Mouse (Mus musculus) testis, postnatal 10 days (tissue): ENCODE results near the gene Olfr1348.
"Not testable (repeated sequence)": the region's sequence is repeated elsewhere in the genome, so short reads cannot be mapped to it uniquely, and the experiment has no call there.

Experiments used
- DNase-seq: peaks from one replicate; pipeline ENCODE4 v3.0.0; 2021; ENCODE audit warnings: low spot score

Gene Olfr1348

DNA sequence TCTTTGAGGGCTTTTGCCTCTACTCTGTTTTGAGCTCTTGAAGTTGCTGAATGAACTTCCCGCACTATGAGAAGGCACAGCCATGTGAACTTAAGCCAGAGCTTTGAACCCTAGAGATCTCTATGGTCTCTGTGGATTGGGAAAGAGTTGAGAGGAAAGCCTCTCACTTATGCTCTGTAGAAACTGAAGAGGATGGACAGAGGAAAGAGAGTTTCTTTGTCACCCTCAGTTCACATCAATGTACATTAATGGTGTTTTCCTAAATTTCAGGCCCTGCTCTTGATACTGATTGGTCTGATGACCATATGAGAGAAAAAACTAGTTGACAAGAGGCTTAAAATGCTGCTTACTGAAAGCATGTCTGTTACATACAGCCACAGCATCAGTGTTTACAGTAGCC is at the start of gene Olfr1348:
Gene Olfr1348 (minus strand): TSS at position 101 of the 400 bp plus-strand sequence.
- no peak for DNase-seq

DNA sequence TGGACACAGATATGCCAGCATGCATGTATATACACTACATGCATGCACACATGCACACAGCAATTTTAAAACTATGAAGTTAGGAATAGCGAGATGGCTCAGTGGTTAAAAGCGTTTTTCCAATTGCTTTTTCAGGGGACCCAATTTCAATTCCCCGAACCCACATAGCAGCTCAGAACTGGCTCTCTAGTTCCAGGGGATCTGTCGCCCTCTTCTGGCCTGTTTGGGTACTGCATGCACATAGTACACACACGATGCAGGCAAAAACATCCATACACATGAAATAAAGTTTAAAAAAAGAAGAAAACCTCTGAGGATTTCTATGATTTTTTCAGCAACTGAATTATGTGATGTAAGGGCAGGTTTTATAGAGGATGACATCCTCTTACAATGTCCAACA is 17.6 kb upstream of the Olfr1348 start:
- peak; percentile 75 for DNase-seq

DNA sequence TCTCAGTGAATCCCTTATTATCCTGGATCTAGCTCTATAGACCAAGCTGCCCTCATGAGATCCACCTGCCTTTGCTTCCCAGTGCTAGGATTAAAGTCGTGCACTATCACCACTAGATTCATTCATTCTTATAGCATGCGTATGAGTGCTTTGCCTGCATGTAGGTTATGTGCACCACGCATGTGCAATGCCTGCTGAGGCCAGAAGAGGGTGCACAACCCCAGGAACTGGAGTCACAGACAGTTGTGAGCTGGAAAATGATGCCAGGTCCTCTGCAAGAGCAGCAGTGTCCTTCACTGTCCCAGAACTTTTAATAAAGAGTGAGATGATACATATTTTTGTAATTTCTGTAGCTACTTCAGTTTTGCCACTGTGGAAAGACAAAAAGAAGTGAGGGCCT is 16.5 kb upstream of the Olfr1348 start:
- DNase-seq = peak; percentile 45

DNA sequence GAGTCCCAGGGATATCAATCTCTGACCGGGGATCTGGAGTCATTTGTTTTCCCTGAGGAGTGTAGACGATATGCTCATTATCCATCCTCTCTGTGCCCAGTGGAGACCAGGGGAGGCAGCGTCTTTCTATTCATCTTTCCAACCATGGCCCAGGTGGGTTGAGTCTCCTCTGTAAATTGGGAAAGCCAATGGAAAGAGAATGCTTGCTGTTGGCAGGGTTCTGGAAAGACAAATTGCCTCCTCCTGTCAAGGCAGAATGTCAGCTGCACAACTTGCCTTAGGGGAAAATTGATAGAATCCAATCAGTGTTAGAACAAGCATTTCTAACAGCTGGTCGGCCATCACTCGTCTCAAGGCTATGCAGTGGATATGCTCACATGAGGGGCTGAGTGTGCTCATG is 14.3 kb upstream of the Olfr1348 start, which contains the start of gene Olfr1349:
Gene Olfr1349 (minus strand): TSS at position 101 of the 400 bp plus-strand sequence.
- DNase-seq = no peak

DNA sequence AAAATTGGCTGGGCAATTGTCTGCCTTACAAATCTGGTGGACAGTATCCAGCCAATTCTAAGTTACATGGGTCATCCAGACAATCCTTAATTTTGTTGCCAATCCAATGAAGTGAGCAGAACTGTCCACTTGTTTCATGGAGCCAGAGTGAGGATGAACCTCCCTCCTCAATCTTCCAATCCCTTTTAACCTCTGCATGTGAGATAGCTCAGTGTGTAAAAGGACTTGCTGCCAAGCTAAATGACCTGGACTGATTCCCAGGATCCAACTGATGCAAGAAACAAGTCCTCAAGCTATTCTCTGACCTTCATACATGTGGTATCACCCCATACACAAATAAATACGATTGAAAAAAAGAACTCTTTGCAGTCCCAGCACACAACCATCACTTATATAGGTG is 13.1 kb upstream of the Olfr1348 start:
- DNase-seq = no peak

DNA sequence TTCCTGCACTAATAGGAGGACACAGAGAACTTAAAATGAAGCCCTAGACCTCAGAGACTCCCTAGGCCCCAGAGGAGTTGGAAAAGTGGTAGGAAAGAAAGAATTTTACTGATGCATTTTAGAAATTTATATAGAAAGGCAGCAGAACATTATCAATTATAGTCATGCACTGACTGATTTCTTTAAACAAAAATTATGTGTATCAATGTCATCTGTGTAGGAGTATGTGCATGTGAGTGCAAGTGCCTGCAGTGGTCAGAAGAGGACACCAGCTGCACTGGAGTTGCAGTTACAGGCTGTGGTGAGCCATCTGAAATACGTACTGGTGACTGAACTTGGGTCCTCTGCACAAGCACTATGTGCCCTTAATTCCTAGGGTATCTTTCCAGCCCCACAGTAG is 8.9 kb downstream of the Olfr1348 start, which contains the start of gene Olfr1347:
Gene Olfr1347 (minus strand): TSS at position 101 of the 400 bp plus-strand sequence.
- DNase-seq = no peak

DNA sequence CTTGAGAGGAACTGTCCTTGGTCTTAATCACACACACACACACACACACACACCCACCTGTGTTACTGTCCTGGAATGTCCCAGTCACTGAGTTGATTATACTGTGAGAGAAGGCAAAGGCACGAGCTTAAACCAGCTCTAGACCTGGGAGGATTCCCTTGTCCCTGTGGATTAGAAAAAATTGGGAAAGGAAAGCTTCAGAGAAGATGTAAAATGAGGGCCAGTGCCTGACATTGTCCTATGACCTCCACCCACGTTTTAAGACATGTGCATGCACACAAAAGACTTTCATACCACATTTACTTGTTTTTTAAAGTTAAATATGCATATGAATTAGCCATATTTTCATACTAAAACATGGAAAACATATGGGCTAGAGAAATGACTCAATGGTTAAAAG is 21.7 kb downstream of the Olfr1348 start, which contains the start of gene Olfr5:
Gene Olfr5 (minus strand): TSS at position 101 of the 400 bp plus-strand sequence.
- DNase-seq = no peak

DNA sequence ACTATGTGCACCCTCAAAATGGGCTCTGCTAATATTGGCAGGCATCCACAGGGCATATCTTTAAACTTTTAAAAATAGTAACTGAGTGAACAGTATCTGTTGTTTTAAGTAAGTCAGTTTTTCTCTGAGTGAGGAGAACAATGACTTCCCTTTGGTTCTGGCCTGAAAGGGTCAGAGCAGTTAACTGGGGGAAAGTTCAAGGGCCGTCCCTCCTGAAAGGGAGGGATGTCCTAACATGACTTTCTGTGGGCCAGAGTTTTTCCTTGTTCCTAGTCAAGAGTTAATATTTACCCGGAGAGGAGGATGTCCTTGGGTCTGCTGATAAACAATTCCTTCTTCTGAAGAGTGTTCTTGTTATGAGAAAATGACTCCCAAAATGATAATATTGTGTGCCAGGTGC is 30.9 kb downstream of the Olfr1348 start:
- not testable (repeated sequence) for DNase-seq

DNA sequence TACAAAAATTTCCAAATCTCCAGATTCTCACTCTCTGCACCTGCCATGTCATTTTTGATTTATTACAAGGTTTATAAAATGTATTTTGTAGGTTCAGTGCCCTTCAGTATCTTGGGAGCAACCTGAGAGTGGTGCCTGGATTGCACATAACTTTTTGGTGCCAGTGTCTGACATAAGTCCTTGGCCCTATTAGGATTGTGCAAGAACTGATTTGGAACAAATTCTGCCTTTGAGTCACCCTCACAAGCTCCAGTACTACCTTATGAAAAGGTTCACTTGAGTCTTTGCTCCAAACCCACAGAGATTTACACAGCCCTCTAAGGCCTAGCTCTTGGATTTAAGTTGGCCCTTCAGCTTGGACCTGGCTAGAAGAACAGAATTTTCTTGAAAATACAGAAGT is 41.6 kb downstream of the Olfr1348 start, which contains the start of gene Olfr1346:
Gene Olfr1346 (plus strand): TSS at position 151 of the 400 bp plus-strand sequence.
- no peak for DNase-seq

DNA sequence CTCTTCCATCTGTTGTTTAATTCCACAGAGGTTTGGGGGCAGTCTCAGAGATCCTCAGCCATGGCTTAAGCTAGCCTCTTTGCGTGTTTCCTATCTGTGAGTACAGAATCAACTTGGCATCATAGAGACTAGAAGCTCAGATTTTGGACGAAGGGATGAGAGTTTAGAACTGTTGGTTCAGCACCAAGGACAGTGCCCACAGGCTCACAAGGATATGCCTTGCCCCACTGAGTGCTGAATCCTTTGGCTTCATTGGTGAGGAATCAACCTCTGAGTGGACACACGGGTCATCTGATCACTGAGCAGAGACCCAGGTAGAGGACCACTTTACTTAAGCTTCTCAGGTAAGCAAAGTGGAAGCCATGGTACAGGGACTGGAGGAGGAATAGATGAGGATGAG is 52.1 kb downstream of the Olfr1348 start:
- no peak for DNase-seq

DNA sequence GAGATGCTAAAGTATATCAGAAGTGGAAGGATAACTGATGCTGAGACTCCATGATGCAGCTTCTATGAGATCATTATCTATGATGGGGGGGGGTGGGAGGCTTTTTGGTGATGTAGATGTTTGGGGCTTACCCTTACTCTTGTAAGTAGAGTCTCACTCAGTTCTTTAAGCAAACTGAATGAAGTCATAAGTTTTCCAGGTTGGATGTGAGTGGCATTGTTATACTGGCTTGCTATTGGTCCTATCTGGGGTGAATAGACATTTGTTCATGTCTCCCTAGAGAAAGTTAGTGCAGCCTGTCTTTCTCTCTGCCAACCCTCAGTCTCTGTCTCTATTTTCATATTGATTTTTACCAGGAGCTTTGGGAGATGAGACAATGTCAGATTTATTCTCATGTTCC is 52.7 kb downstream of the Olfr1348 start, which contains the start of gene Olfr1336:
Gene Olfr1336 (plus strand): TSS at position 301 of the 400 bp plus-strand sequence.
- DNase-seq = no peak
